Mouse (Mus musculus) thymus, adult 2 months (tissue): ENCODE results near the gene Rims3.

Experiments used
- CTCF ChIP-seq: fragments of 200-500 bp; IDR thresholded peaks from 2 replicates; pipeline ENCODE4 v1.5.1; 2012; ENCODE audit warnings: mild to moderate bottlenecking, control low read depth, low read length, moderate library complexity, borderline replicate concordance; ENCODE audit not compliant: control insufficient read depth, poor library complexity, insufficient read depth; ENCODE audit errors: extremely low read depth
- POLR2A ChIP-seq: fragments of 200-500 bp; IDR thresholded peaks from 2 replicates; pipeline ENCODE4 v1.6.1; 2012; ENCODE audit warnings: mild to moderate bottlenecking, low read length, control low read depth, moderate library complexity; ENCODE audit not compliant: control insufficient read depth, poor library complexity, insufficient read depth; ENCODE audit errors: extremely low read depth

GRCm38 (mm10) chr4:120886811-120887210 is 32.2 kb downstream of the Rims3 start:
- TF ChIP-seq POLR2A (no peak), CTCF (no peak)
